Mouse (Mus musculus) liver, embryonic 11.5 days (tissue): ENCODE measurements around the gene Nat8f7. TPM values are rescaled to one million over a fixed set of nuclear protein-coding genes. Genes with fewer than 3 reads are reported as not detected.
"Not testable (repeated sequence)": the region's sequence is repeated elsewhere in the genome, so short reads cannot be mapped to it uniquely, and the experiment has no call there.

Experiments used
- ATAC-seq: fragments of 200-750 bp; cut with Nextera tagmentation; replicated peaks from 2 replicates; pipeline ENCODE4 v1.8.0; 2017; ENCODE audit warnings: moderate number of reproducible peaks, mild to moderate bottlenecking, moderate TSS enrichment, moderate library complexity; ENCODE audit not compliant: low FRiP score
- DNase-seq: peaks from one replicate; pipeline ENCODE4 v3.0.0-alpha.2; 2017; ENCODE audit warnings: low spot score
- H3K27ac ChIP-seq: fragments of 300-500 bp; sonication (generic); 2 replicates; pipeline ENCODE4 v1.5.1; 2014; ENCODE audit warnings: mild to moderate bottlenecking, low read depth, low read length, control low read depth
- H3K27me3 ChIP-seq: fragments of 300-500 bp; sonication (generic); replicated peaks from 2 replicates; pipeline ENCODE4 v1.6.1; 2014; ENCODE audit warnings: low read length, mixed read lengths; ENCODE audit not compliant: control insufficient read depth, insufficient read depth
- H3K36me3 ChIP-seq: fragments of 300-500 bp; sonication (generic); 2 replicates; pipeline ENCODE4 v1.6.1; 2014; ENCODE audit warnings: mild to moderate bottlenecking, low read length, moderate library complexity, mixed read lengths; ENCODE audit not compliant: control insufficient read depth, insufficient read depth
- H3K4me1 ChIP-seq: fragments of 300-500 bp; sonication (generic); replicated peaks from 2 replicates; pipeline ENCODE4 v1.6.1; 2014; ENCODE audit warnings: low read length, mixed read lengths; ENCODE audit not compliant: control insufficient read depth, insufficient read depth
- H3K4me2 ChIP-seq: fragments of 300-500 bp; sonication (generic); 2 replicates; pipeline ENCODE4 v1.6.1; 2014; ENCODE audit warnings: mild to moderate bottlenecking, control low read depth, moderate library complexity
- H3K4me3 ChIP-seq: fragments of 300-500 bp; sonication (generic); 2 replicates; pipeline ENCODE4 v1.5.1; 2014; ENCODE audit warnings: low read depth, low read length, control low read depth
- H3K9ac ChIP-seq: fragments of 300-500 bp; sonication (generic); 2 replicates; pipeline ENCODE4 v1.6.1; 2014; ENCODE audit warnings: low read depth, low read length, control low read depth
- H3K9me3 ChIP-seq: fragments of 300-500 bp; sonication (generic); 2 replicates; pipeline ENCODE4 v1.6.1; 2016; ENCODE audit warnings: low read length, inconsistent platforms, mixed read lengths; ENCODE audit not compliant: control insufficient read depth
- WGBS: fragments of 180-500 bp; shearing (Covaris S2); extraction: QIAGEN DNeasy Blood & Tissue Kit; methylation state at CpG from one replicate; pipeline ENCODE4 v1.1.7; 2014; 5-methylcytosine and 5-hydroxymethylcytosine counted together
- microRNA-seq: library from miRNA; unstranded; fragments of <30 nt; microRNA quantifications from one replicate; pipeline ENCODE4, GENCODE M21; 2017; ENCODE audit warnings: borderline number of aligned reads
- polyA plus RNA-seq: library from polyadenylated mRNA; unstranded; fragments of >200 nt; fragmentation: Nextera tagmentation; extraction: Ambion mirVana; gene quantifications from 2 replicates; pipeline ENCODE4 v1.2.1, GENCODE M21; 2014

Nat8f7 gene
- polyA plus RNA-seq = not detected in 2 replicates

GRCm38 (mm10) chr6:85713105-85713504 is at the start of gene Nat8f7:
Gene Nat8f7 (minus strand): TSS chr6:85713205.
- DNase-seq, H3K4me2 ChIP-seq, H3K27me3 ChIP-seq, H3K36me3 ChIP-seq, H3K9me3 ChIP-seq, ATAC-seq, H3K4me3 ChIP-seq, H3K4me1 ChIP-seq, H3K9ac ChIP-seq, H3K27ac ChIP-seq: not testable (repeated sequence)
- WGBS = 75% methylated on average over 10 of the region's 10 CpGs

GRCm38 (mm10) chr6:85762678-85763077 is 49.7 kb upstream of the Nat8f7 start:
- not testable (repeated sequence) for H3K4me2 ChIP-seq, DNase-seq, ATAC-seq, H3K27ac ChIP-seq, H3K4me3 ChIP-seq, H3K27me3 ChIP-seq, H3K9ac ChIP-seq, H3K36me3 ChIP-seq, H3K9me3 ChIP-seq, H3K4me1 ChIP-seq
- WGBS = 81% methylated on average over 1 of the region's 2 CpGs

- not testable (repeated sequence) for H3K9me3 ChIP-seq
Measured at GRCm38 (mm10) chr6:85755705-85756249, 42.8 kb upstream of the Nat8f7 start.

GRCm38 (mm10) chr6:85709607-85710006 is 3.4 kb downstream of the Nat8f7 start:
- not testable (repeated sequence) for H3K4me3 ChIP-seq, H3K27ac ChIP-seq, H3K9ac ChIP-seq, H3K4me2 ChIP-seq, H3K9me3 ChIP-seq, H3K27me3 ChIP-seq, H3K4me1 ChIP-seq, H3K36me3 ChIP-seq, DNase-seq, ATAC-seq
- WGBS = 88% methylated on average over 1 of the region's 1 CpGs

More at GRCm38 (mm10) chr6:85755705-85756249, 42.8 kb upstream of the Nat8f7 start:
- H3K4me3 ChIP-seq, H3K4me1 ChIP-seq, H3K36me3 ChIP-seq, H3K4me2 ChIP-seq, H3K9ac ChIP-seq, H3K27ac ChIP-seq, H3K27me3 ChIP-seq, DNase-seq, ATAC-seq: not testable (repeated sequence)
- 50% methylated on average over 3 of the region's 6 CpGs for WGBS

GRCm38 (mm10) chr6:85709206-85709605 is 3.8 kb downstream of the Nat8f7 start:
- H3K27me3 ChIP-seq, DNase-seq, H3K27ac ChIP-seq, H3K36me3 ChIP-seq, H3K4me2 ChIP-seq, ATAC-seq, H3K4me3 ChIP-seq, H3K9me3 ChIP-seq, H3K4me1 ChIP-seq, H3K9ac ChIP-seq: not testable (repeated sequence)
- WGBS = 90% methylated on average over 5 of the region's 5 CpGs

GRCm38 (mm10) chr6:85701943-85702342 is 11.1 kb downstream of the Nat8f7 start:
- H3K9me3 ChIP-seq, H3K27me3 ChIP-seq, H3K27ac ChIP-seq, H3K4me1 ChIP-seq, H3K36me3 ChIP-seq, H3K4me3 ChIP-seq, ATAC-seq, DNase-seq, H3K9ac ChIP-seq, H3K4me2 ChIP-seq: not testable (repeated sequence)
- 83% methylated on average over 2 of the region's 4 CpGs for WGBS

Small RNA genes lying within 50 kb of the gene (microRNA-seq; reads per million reads assigned to microRNA genes)
- gene Gm27317 = not detected

Other genes starting within 250 kb of the Nat8f7 start
- 0.04 and 0.08 TPM in 2 replicates for gene Fbxo41, start 210.2 kb downstream of the Nat8f7 start, polyA plus RNA-seq
- gene Egr4, start 199.6 kb downstream of the Nat8f7 start, polyA plus RNA-seq = not detected in 2 replicates
- gene Alms1, start 125.7 kb downstream of the Nat8f7 start, polyA plus RNA-seq = 6.0 and 6.3 TPM in 2 replicates
- gene Nat8f3, start 52.5 kb upstream of the Nat8f7 start, polyA plus RNA-seq = 0.14 TPM in 1 of 2 replicates, not detected in the other
- not detected in 2 replicates for gene Nat8f6, start 107.7 kb upstream of the Nat8f7 start, polyA plus RNA-seq
- gene Nat8f5, start 107.8 kb upstream of the Nat8f7 start, polyA plus RNA-seq = not detected in 2 replicates
- not detected in 2 replicates for gene Nat8, start 118.9 kb upstream of the Nat8f7 start, polyA plus RNA-seq
- not detected in 2 replicates for gene Nat8f2, start 156.0 kb upstream of the Nat8f7 start, polyA plus RNA-seq
- gene Nat8f4, start 191.7 kb upstream of the Nat8f7 start, polyA plus RNA-seq = 1.9 TPM in 2 replicates
- gene Tprkb, start 198.7 kb upstream of the Nat8f7 start, polyA plus RNA-seq = 37.1 and 38.4 TPM in 2 replicates
- 5.2 and 6.8 TPM in 2 replicates for gene Nat8f1, start 202.5 kb upstream of the Nat8f7 start, polyA plus RNA-seq
- gene Dusp11, start 248.5 kb upstream of the Nat8f7 start, polyA plus RNA-seq = 58.7 and 59.9 TPM in 2 replicates